Mouse (Mus musculus) stomach, postnatal 0 days (tissue): Measurements from ENCODE around the gene Mterf4.

ENCODE experiments used
- CTCF ChIP-seq: IDR thresholded peaks from 2 replicates; pipeline ENCODE4 v1.5.1; 2016; ENCODE audit warnings: antibody characterized with exemption, low read depth, mild to moderate bottlenecking, moderate library complexity
- EP300 ChIP-seq: optimal IDR thresholded peaks from 2 replicates; pipeline ENCODE3; 2016; ENCODE audit warnings: antibody characterized with exemption

DNA sequence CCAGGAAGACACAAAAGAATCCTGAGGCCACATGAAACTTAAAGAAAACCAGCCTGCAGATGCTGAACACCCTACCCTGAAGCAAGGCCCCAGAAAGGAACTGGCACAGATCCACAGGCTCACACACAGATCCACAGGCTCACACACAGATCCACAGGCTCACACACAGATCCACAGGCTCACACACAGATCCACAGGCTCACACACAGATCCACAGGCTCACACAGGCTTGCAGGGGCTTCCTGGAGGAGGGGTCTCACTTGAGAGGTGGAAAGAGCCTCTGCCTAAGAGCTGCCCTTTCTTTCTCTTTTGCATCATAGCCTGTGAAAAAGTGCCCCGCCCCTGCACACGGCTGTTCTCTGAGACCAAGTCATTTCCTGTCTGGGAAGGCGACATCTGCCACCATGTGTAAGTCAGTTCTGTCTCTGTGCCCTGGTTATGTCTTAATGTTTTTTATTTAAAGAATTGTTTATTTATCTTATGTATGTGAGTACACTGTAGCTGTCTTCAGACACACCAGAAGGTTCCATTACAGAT is 16.0 kb downstream of the Mterf4 start:
- TF ChIP-seq CTCF (no peak), EP300 (no peak)
